Mouse (Mus musculus): ENCODE results near the gene 3110070M22Rik. TPM values are rescaled to one million over a fixed set of nuclear protein-coding genes. Genes with fewer than 3 reads are reported as not detected.

Gene 3110070M22Rik
- polyA plus RNA-seq, 1 experiment from 2014 or later, result 1.7 TPM

DNA sequence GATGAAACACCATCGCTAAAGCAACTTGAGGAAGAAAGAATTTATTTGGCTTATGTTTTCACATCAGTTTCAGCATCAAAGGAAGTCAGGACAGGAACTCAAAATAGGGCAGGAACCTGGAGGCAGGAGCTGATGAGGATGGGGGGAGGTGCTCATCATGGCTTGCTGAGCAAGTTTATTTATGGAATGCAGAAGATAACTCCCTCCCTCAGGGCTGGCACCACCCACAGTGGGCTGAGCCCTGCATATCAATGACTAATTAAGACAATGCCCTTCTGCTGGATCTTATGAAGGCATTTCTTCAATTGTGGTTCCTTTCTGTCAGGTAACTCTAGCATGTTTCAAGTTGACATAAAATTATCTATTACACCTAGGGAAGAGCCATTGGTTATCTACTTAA lies 45.9 kb downstream of the 3110070M22Rik start:
- no peak for ATAC-seq (ENCODE audit: borderline replicate concordance, extremely low read depth, low FRiP score, low TSS enrichment)
- Histone ChIP-seq H3K4me2 (no peak overlapping the region), H3K36me3 (peaks cover 62% of the 10 kb centered on the region), H3K9ac (no peak overlapping the region), H3K9me3 (no peaks in the 10 kb centered on the region), H3K4me1 (no peaks in the 10 kb centered on the region), H3K27me3 (no peaks in the 10 kb centered on the region), H3K27ac (no peak overlapping the region), H3K4me3 (no peak overlapping the region)
- WGBS, result 77% methylated on average over 1 of the region's 1 CpGs

Other genes with a start within 250 kb of the 3110070M22Rik start
- 69.2 and 72.9 TPM in 2 replicates for gene Paip1, start 59.8 kb downstream of the 3110070M22Rik start, polyA plus RNA-seq (2015; fragmentation: Nextera tagmentation; extraction: Ambion mirVana)
- 52.0 and 53.1 TPM in 2 replicates for gene 4833420G17Rik, start 25.6 kb downstream of the 3110070M22Rik start, polyA plus RNA-seq (2015; fragmentation: Nextera tagmentation; extraction: Ambion mirVana)
- gene Tmem267, start 344 bp downstream of the 3110070M22Rik start, polyA plus RNA-seq (2015; fragmentation: Nextera tagmentation; extraction: Ambion mirVana), result 1.3 and 1.4 TPM in 2 replicates
- gene Ccl28, start 135.4 kb upstream of the 3110070M22Rik start, polyA plus RNA-seq (2015; fragmentation: Nextera tagmentation; extraction: Ambion mirVana), result 0.13 TPM in 1 of 2 replicates, not detected in the other
- gene Hmgcs1, start 202.0 kb upstream of the 3110070M22Rik start, polyA plus RNA-seq (2015; fragmentation: Nextera tagmentation; extraction: Ambion mirVana), result 109 and 115 TPM in 2 replicates

Data from lung, embryonic 15.5 days (tissue).